Mouse (Mus musculus): ENCODE data around the gene Slpi.

DNA sequence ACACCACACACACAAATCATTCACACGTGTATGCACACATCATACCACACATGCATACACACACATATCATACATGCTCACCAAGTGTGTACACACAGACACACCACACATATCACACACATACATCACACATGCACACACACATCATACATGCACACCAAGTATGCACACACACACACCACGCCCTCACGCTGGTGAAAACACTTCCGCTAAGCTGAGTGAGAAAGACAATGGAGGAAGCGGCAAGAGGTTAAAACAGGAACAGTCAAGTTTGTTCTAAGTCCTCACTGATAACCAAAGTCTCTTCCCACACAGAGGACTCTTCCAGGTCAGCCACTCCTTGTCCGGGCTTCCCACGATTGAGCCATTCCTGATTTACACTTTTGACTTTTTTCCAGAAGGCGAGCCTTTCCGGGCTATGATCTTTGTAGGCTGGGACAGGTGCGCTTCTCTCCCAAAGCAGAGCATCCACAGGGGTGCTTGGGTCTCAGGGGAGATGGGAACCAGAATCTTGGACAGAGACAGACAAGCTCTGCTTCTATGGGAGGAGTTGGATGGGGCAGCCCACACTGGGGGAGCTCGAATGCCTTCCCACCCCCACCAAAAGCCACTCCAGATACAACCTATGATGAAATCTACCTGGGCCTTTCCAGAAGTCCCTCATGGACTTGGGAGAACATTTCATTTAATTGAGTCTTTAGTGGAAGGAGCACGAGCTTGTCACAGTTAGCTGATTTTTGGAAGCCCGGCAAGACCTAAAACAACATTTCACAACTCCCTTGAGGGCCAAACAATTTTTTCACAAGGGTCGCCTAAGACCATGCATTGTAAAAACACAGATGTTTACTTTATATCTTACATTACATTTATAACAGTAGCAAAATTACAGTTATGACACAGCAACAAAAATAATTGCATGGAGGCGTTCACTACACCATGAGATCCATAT is 11.1 kb downstream of the Slpi start:
- TF ChIP-seq CTCF (IDR thresholded peaks at IDR 0.05; ENCODE audit: low read depth, low read length) (no peak), GATA1 (IDR thresholded peaks at IDR 0.05; ENCODE audit: borderline replicate concordance, low read length) (no peak)

All from G1E (cell line).